Mouse (Mus musculus): ENCODE measurements around the gene H2afj. TPM values are rescaled to one million over a fixed set of nuclear protein-coding genes. Genes with fewer than 3 reads are reported as not detected.
A peak's percentile ranks its signal among the peaks of the same experiment; 100 is the strongest.

The H2afj gene
- total and polyA plus RNA-seq, 3 experiments: 29.4 to 49.4 (median 30.1) TPM

- WGBS: 12% methylated on average over 18 of the region's 18 CpGs
- Histone ChIP-seq H3K36me3 (ENCODE audit: control insufficient read depth, insufficient read depth, low read length) (no peaks in the 10 kb centered on the region), H3K79me2 (replicated peaks; ENCODE audit: control insufficient read depth, insufficient read depth, low read length) (no peaks in the 10 kb centered on the region), H3K9ac (ENCODE audit: low read depth, low read length) (peak within 1 kb of the TSS; percentile 58), H3K4me1 (ENCODE audit: control insufficient read depth, insufficient read depth, low read length) (peaks cover 6% of the 10 kb centered on the region), H3K4me3 (peak within 1 kb of the TSS; percentile 47), H3K27ac (peak within 1 kb of the TSS; percentile 94), H3K27me3 (ENCODE audit: control insufficient read depth, insufficient read depth, low read length) (no peaks in the 10 kb centered on the region)
- intact Hi-C loops (cut with DNase I): no loop called here
- DNase-seq: peak; percentile 63 to 70
- no peak for TF ChIP-seq EP300 (IDR thresholded peaks at IDR 0.05; ENCODE audit: insufficient read depth, low read depth, low read length)
- TF ChIP-seq CTCF (IDR thresholded peaks at IDR 0.05): peak; percentile 16; the same call in 1 of the 2 replicates
Observed at GRCm38 (mm10) chr6:136857186-136857872, 49.3 kb downstream of the H2afj start, which contains the start of gene Art4. TSS of gene Art4 (minus strand) at chr6:136857733.

GRCm38 (mm10) chr6:136857873-136858260 lies 49.8 kb downstream of the H2afj start:
- TF ChIP-seq CTCF (IDR thresholded peaks at IDR 0.05) (no peak), POLR2A (IDR thresholded peaks at IDR 0.05; ENCODE audit: insufficient read depth, low read depth, low read length) (peak; percentile 60), EP300 (IDR thresholded peaks at IDR 0.05; ENCODE audit: insufficient read depth, low read depth, low read length) (0 out of 2 replicates have a peak, but pooled peaks have one; percentile 32)
- DNase-seq: no peak
- intact Hi-C loops (cut with DNase I): no loop called here
- Histone ChIP-seq H3K4me3 (peak overlapping the region; percentile 47), H3K27ac (peak overlapping the region; percentile 94), H3K27me3 (ENCODE audit: control insufficient read depth, insufficient read depth, low read length) (no peaks in the 10 kb centered on the region), H3K79me2 (replicated peaks; ENCODE audit: control insufficient read depth, insufficient read depth, low read length) (no peaks in the 10 kb centered on the region), H3K36me3 (ENCODE audit: control insufficient read depth, insufficient read depth, low read length) (no peaks in the 10 kb centered on the region), H3K4me1 (ENCODE audit: control insufficient read depth, insufficient read depth, low read length) (peaks cover 6% of the 10 kb centered on the region), H3K9ac (ENCODE audit: low read depth, low read length) (peak overlapping the region; percentile 58)
- WGBS: 3% methylated on average over 11 of the region's 11 CpGs

GRCm38 (mm10) chr6:136858420-136858819 lies 50.4 kb downstream of the H2afj start:
- H3K9ac ChIP-seq (ENCODE audit: low read depth, low read length): peak overlapping the region; percentile 43; the same call in 1 of the 2 replicates
- TF ChIP-seq CTCF (IDR thresholded peaks at IDR 0.05) (no peak), EP300 (IDR thresholded peaks at IDR 0.05; ENCODE audit: insufficient read depth, low read depth, low read length) (no peak), POLR2A (IDR thresholded peaks at IDR 0.05; ENCODE audit: insufficient read depth, low read depth, low read length) (no peak)
- no peak overlapping the region for H3K4me3 ChIP-seq
- H3K27ac ChIP-seq: peak overlapping the region; percentile 94
- WGBS: 45% methylated on average over 8 of the region's 8 CpGs
- H3K27me3 ChIP-seq (ENCODE audit: control insufficient read depth, insufficient read depth, low read length): no peaks in the 10 kb centered on the region
- DNase-seq: peak in 1 of 2 experiments; percentile 47
- no peaks in the 10 kb centered on the region for H3K36me3 ChIP-seq (ENCODE audit: control insufficient read depth, insufficient read depth, low read length)
- intact Hi-C loops (cut with DNase I): no loop called here
- peaks cover 6% of the 10 kb centered on the region for H3K4me1 ChIP-seq (ENCODE audit: control insufficient read depth, insufficient read depth, low read length)
- H3K79me2 ChIP-seq (replicated peaks; ENCODE audit: control insufficient read depth, insufficient read depth, low read length): no peaks in the 10 kb centered on the region

Small RNA genes within 50 kb of the gene (microRNA-seq; reads per million reads assigned to microRNA genes)
- gene Gm44364: 0 reads per million in 2 experiments

Other genes with a start within 250 kb of the H2afj start
- 10 to 100 TPM; 48.8 to 53.5 TPM for gene Plbd1, start 146.3 kb upstream of the H2afj start, total RNA-seq (2021)
- 28.4 and 50.7 TPM in 2 replicates for gene Plbd1, start 146.3 kb upstream of the H2afj start, polyA plus RNA-seq (2012; rRNA removed)
- gene Gucy2c, start 26.5 kb upstream of the H2afj start, total RNA-seq (2021): not detected
- gene Gucy2c, start 26.5 kb upstream of the H2afj start, polyA plus RNA-seq (2012; rRNA removed): not detected in 2 replicates
- gene Hist4h4, start 3.8 kb upstream of the H2afj start, total RNA-seq (2021): 1 to 10 TPM; 5.9 to 6.5 TPM
- gene Hist4h4, start 3.8 kb upstream of the H2afj start, polyA plus RNA-seq (2012; rRNA removed): 0.16 and 0.56 TPM in 2 replicates
- 1 to 10 TPM in 1 of 2 experiments, under 1 TPM in 1; 0.44 to 1.8 TPM for gene BC049715, start 19.4 kb downstream of the H2afj start, total RNA-seq (2021)
- gene BC049715, start 19.4 kb downstream of the H2afj start, polyA plus RNA-seq (2012; rRNA removed): 0.59 and 0.61 TPM in 2 replicates
- gene Wbp11, start 20.0 kb downstream of the H2afj start, total RNA-seq (2021): 10 to 100 TPM; 67.6 to 68.1 TPM
- gene Wbp11, start 20.0 kb downstream of the H2afj start, polyA plus RNA-seq (2012; rRNA removed): 28.7 and 28.9 TPM in 2 replicates
- gene Smco3, start 27.2 kb downstream of the H2afj start, total RNA-seq (2021): not detected
- gene Smco3, start 27.2 kb downstream of the H2afj start, polyA plus RNA-seq (2012; rRNA removed): 0.04 TPM in 1 of 2 replicates, not detected in the other
- gene Art4, start 49.5 kb downstream of the H2afj start, total RNA-seq (2021): 10 to 100 TPM; 16.3 to 19.6 TPM
- 12.8 and 19.9 TPM in 2 replicates for gene Art4, start 49.5 kb downstream of the H2afj start, polyA plus RNA-seq (2012; rRNA removed)
- 100 to 1,000 TPM; 409 to 433 TPM for gene Mgp, start 67.6 kb downstream of the H2afj start, total RNA-seq (2021)
- 1,071 and 1,296 TPM in 2 replicates for gene Mgp, start 67.6 kb downstream of the H2afj start, polyA plus RNA-seq (2012; rRNA removed)
- gene Erp27, start 113.9 kb downstream of the H2afj start, total RNA-seq (2021): not detected
- 0.29 and 0.51 TPM in 2 replicates for gene Erp27, start 113.9 kb downstream of the H2afj start, polyA plus RNA-seq (2012; rRNA removed)
- gene Pde6h, start 115.6 kb downstream of the H2afj start, total RNA-seq (2021): under 1 TPM in 1 of 2 experiments, not detected in 1; 0.30 TPM
- 0.04 and 0.26 TPM in 2 replicates for gene Pde6h, start 115.6 kb downstream of the H2afj start, polyA plus RNA-seq (2012; rRNA removed)
- gene Arhgdib, start 133.7 kb downstream of the H2afj start, total RNA-seq (2021): 10 to 100 TPM; 24.0 to 30.4 TPM
- gene Arhgdib, start 133.7 kb downstream of the H2afj start, polyA plus RNA-seq (2012; rRNA removed): 41.7 and 57.6 TPM in 2 replicates